Mouse (Mus musculus): Measurements from ENCODE around the gene Tmem19. TPM values are rescaled to one million over a fixed set of nuclear protein-coding genes. Genes with fewer than 3 reads are reported as not detected.

Tmem19 gene
- polyA plus RNA-seq, 1 experiment from 2014 or later, result 29.5 TPM

DNA sequence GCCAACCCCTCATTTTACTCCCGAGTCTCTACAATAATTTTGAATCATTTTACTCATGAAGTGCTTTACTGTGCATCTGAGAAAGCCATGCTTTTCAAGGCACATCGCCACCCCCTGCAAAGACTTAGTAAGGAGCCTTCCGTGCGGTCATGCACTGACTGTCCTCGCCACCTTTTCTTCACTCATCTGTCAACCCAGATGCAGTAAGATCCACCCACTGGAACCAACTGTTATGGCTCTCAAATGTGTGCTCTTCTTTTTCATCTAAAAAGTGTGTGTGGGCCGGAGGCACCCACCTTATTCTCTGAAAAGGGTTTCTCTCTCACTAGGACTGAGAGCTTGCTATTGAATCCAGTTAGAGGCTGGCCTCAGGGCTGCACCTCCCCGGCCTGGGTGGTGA lies 68.4 kb downstream of the Tmem19 start:
- CTCF ChIA-PET, result no interaction called here
- POLR2A ChIA-PET, result no interaction called here
- no peak for TF ChIP-seq CTCF (IDR thresholded peaks at IDR 0.05)
- H3K27me3 ChIP-seq, result no peaks in the 10 kb centered on the region
- DNase-seq (ENCODE audit: low read depth, low spot score), result no peak
- no peak for ATAC-seq
- in situ Hi-C loops (cut with MboI; ENCODE audit: low pct_unique_long_range_greater_than_20kb), result no loop called here

DNA sequence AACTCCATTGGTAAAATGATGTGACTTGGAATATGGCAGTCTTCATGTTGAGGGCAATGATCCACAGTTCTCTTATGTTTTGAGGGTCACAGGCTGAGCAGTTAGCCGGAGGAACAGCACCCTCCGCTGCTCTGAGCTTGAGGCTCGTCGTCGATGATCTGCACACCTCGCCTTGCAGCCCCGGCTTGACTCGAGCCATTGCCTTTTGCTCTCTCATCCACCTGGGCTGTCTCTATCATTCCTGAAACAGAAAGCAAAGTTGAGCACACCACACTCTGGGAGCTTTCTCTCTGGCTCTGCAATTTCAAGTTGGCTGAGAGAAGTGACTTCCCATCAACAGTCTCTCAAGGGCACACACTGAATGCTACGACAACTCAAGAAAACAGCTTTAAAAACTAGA lies 71.6 kb downstream of the Tmem19 start:
- ChIA-PET POLR2A (no interaction called here), CTCF (interaction anchor here (0.8 to 1.6 kb wide), 2 partner anchors 10 to 23 kb away, joined by 3 to 6 read pairs; no protein-coding TSS in a partner anchor)
- TF ChIP-seq CTCF (IDR thresholded peaks at IDR 0.05), result no peak
- ATAC-seq (no peak), DNase-seq (ENCODE audit: low read depth, low spot score) (no peak)
- in situ Hi-C loops (cut with MboI; ENCODE audit: low pct_unique_long_range_greater_than_20kb), result no loop called here
- H3K27me3 ChIP-seq, result no peaks in the 10 kb centered on the region

Other genes with a start within 250 kb of the Tmem19 start
- not detected for gene Tph2, start 177.5 kb downstream of the Tmem19 start, polyA plus RNA-seq (2021)
- 116 TPM for gene Tbc1d15, start 111.0 kb downstream of the Tmem19 start, polyA plus RNA-seq (2021)
- 58.2 TPM for gene Rab21, start 46.9 kb downstream of the Tmem19 start, polyA plus RNA-seq (2021)
- gene Thap2, start 21.9 kb upstream of the Tmem19 start, polyA plus RNA-seq (2021), result 11.5 TPM
- gene Zfc3h1, start 22.5 kb upstream of the Tmem19 start, polyA plus RNA-seq (2021), result 36.8 TPM
- gene A930009A15Rik, start 207.5 kb upstream of the Tmem19 start, polyA plus RNA-seq (2021), result not detected
- gene Lgr5, start 225.3 kb upstream of the Tmem19 start, polyA plus RNA-seq (2021), result not detected